Mouse (Mus musculus) mouse embryonic stem cell (cell line): ENCODE measurements around the gene Zfp629.
"Not testable (repeated sequence)": the region's sequence is repeated elsewhere in the genome, so short reads cannot be mapped to it uniquely, and the experiment has no call there.

Experiments
- in situ Hi-C, 2 experiments: fragments of 300-500 bp; cut with MboI; formaldehyde crosslinking; loops; 1 replicate in 1 of 2; 3 replicates in 1 of 2; pipeline ENCODE4 v1.14.3; 2019 to 2020; ENCODE audit warnings: low sequenced_read_pairs in 2 of 2, low pct_unique_long_range_greater_than_20kb in 1 of 2, mixed read lengths in 1 of 2; ENCODE audit not compliant: unreplicated experiment in 1 of 2

The Zfp629 gene

GRCm38 (mm10) chr7:127618402-127618801, 2.8 kb upstream of the Zfp629 start:
- in situ Hi-C loops: not testable (repeated sequence)

DNA sequence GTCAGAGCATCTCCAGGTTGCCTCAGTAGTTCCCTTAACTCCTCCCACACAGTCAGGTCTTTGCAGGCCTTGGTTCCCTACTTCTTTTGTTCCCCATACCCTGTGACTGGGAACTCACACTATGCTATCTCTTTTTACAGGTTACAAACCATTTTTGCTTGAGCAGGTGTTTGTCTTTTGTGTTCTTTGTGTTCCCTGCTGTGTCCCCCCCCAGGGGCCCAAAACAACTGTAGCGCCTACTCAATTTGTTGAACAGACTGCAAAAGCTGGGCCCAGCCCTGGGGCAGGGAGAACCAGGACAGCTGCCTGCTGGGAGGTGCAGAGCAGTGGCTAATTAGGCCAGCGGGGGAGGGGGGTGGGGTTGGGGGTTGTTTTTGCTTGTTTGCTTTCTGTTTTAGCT, 2.4 kb upstream of the Zfp629 start:
- in situ Hi-C loops: no loop called here

- in situ Hi-C loops: no loop called here
These were observed 1.3 kb upstream of the Zfp629 start for GRCm38 (mm10) chr7:127616881-127617280.

- in situ Hi-C loops: no loop called here
These were observed 739 bp upstream of the Zfp629 start for GRCm38 (mm10) chr7:127616336-127616735.

DNA sequence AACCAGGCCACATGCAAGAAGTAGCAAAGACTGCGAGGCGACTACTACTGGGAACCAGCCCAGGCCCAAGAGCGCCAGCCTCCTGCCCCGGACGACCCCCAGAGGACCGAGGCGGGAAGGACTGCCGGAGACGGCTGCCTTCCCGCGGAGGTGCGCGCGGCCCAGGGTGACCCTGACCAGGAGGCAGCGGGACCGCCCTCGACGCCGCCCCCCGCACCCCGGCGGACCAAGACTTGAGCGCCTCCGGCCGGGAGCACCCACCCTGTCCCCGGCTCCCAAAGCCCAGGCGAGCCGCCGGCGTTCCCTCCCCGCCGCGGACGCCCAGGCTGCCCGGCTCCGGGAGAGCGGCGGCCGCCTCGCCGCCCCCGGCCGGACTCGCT, 1.1 kb downstream of the Zfp629 start:
- in situ Hi-C loops: no loop called here

GRCm38 (mm10) chr7:127614091-127614490, 1.5 kb downstream of the Zfp629 start:
- in situ Hi-C loops: no loop called here

- in situ Hi-C loops: no loop called here
These were observed 2.1 kb downstream of the Zfp629 start for GRCm38 (mm10) chr7:127613501-127613900.

DNA sequence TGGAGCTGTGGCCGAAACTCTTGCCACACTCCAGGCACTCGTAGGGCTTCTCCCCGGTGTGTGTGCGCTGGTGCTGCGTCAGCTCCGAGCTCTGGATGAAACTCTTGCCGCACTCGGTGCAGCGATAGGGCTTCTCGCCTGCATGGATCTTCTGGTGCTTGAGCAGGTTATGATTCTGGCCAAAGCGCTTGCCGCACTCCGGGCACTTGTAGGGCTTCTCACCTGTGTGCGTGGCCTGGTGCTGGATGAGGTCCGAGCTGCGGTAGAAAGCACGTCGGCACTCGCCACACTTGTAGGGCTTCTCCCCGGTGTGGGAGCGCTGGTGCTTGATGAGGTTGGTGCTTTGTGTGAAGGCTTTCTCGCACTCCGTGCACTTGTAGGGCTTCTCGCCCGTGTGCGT, 4.0 kb downstream of the Zfp629 start:
- in situ Hi-C loops: no loop called here

- in situ Hi-C loops: no loop called here
These were observed 4.6 kb downstream of the Zfp629 start for GRCm38 (mm10) chr7:127611011-127611410.

DNA sequence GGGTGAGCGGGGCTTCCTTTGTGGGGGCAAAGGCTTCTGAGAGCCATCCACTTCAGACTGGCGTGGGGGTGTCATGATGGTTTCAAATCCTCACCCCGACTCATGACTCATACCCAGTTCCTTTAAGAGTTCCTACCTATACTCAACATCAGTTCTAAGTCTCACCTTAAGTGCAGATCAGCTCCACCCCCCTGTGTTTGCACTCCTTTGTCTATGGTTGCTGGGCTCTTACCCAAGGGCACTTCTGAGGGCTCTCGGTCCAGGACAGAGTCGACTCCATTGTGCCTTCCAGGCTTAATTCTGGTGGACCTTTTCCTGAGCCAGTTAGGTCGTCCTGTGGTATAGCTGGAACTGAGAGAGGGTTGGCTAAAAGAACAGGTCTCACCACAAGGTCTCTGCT, 8.4 kb downstream of the Zfp629 start:
- in situ Hi-C loops: no loop called here

DNA sequence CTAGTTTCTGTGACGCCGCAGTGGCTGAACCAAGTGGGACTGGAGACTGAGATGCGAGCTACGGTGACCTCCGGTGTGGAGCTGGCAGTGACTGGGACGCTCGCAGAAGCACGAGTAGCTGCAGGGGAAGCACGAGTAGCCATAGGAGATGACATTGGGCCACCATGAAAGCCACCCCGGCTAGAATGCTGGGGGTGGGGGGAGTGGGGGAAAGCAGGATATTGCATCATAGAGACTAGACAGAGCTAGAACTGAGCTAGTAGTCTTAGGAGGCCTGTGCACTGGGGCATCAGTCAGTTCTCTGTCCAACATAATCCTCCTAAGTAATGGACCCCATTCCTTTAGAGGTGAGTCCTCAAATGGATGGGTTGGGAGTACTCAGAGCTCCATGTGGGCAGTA, 11.3 kb downstream of the Zfp629 start:
- in situ Hi-C loops: no loop called here

GRCm38 (mm10) chr7:127602903-127603302, 12.7 kb downstream of the Zfp629 start:
- in situ Hi-C loops: no loop called here

DNA sequence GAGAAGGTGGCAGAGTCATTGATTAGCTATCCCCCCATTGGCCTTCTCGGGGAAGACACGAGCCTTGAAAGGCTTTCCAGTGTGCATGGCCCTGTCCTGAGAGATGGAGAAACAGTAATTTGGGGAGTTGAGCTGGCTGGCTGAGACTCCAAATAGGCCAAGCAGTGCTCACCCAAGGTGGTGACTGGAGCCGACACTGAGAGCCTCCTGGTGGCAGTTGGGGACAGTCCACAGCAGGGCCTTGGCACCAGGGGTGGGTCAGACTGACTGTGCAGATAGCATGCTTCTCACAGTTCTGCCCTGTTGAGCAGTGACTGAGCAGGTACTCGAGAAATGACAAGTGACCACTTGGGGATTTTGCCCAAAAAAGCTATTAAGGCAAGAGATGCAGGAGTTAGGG, 13.9 kb downstream of the Zfp629 start:
- in situ Hi-C loops: no loop called here

DNA sequence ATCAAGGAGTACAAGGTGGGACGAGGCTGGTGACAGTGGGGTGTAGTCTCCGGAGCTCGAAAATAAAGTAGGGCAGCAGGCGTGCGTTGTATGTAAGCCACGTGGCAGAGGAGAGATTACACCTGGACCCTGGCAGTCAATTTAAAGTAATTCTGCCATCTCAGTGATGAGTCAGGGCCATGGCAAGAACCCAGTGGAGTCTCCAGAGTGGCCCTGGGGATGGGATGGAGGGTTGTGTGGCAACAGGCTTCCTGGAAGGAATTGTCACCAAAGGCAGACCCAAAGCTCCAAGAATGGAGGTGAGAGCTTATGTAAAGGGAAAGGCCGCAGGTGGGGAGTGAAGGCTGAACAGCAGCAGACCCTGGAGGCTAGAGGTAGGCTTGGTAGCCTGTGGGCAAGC, 15.0 kb downstream of the Zfp629 start:
- in situ Hi-C loops: no loop called here

DNA sequence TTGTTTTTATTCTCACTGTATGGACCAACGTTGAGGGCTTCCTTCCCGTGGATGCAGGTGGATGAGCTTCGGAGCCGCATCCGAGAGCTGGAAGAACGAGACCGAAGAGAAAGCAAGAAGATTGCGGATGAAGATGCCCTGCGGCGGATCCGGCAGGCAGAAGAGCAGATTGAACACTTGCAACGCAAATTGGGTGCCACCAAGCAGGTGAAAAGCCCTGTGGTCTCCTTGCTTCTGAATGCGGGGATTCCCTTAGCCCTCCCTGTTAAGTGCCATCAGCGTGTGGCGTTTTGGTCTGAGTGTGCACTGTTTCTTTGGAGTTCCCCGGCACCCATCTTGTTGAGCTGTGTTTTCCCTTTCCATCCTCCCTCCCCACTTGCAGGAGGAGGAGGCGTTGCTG, 18.9 kb downstream of the Zfp629 start:
- in situ Hi-C loops: no loop called here

- in situ Hi-C loops: no loop called here
These were observed 23.0 kb downstream of the Zfp629 start for GRCm38 (mm10) chr7:127592575-127592974.

- in situ Hi-C loops: no loop called here
These were observed 24.5 kb downstream of the Zfp629 start for GRCm38 (mm10) chr7:127591108-127591507.

DNA sequence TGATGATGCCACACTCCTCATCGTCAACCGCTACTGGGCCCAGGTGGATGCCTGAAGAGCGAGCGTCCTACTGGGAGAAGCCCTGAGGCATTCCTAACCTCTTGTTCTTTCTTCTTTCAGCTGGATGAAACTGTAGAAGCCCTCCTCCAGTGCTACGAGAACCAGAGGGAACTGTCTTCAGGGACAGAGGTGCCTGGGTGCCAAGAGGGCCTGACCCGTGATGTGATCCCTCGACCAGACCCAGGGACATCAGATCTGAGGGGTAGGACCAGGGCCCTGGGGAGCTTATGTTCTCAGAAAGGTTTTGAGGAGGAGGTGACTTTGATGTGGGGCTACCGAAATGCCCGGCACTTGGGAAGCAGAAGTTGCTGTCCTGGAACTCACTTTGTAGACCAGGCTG, 26.0 kb downstream of the Zfp629 start:
- in situ Hi-C loops: no loop called here

DNA sequence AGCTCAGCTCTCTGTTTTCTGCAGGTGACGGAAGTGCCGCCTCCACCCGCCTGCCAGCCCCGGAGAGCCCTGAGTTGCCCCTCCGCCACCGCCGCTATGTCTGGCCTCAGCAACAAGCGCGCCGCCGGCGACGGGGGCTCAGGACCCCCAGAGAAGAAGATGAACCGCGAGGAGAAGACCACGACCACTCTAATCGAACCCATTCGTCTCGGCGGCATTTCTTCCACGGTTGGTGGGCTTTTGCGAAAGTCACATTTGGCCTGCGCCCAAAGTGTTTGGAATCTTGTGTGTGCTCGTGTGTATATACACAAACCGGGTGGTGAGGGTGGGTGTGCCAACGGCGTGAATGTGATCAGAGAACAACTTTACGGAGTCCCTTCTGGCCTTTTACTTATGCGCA, 26.7 kb downstream of the Zfp629 start:
- in situ Hi-C loops: no loop called here

- in situ Hi-C loops: no loop called here
These were observed 27.4 kb downstream of the Zfp629 start, which contains the start of the genes Ccdc189 and Rnf40 for GRCm38 (mm10) chr7:127588011-127588871. TSS of gene Ccdc189 (minus strand) at chr7:127588595. TSS of gene Rnf40 (plus strand) at chr7:127588767.
